Mouse (Mus musculus) limb, embryonic 15.5 days (tissue): ENCODE measurements at regions not wholly inside any gene's neighbourhood (a gene's known extent, or its start where the extent isn't known, plus 50 kb on each side); places are given as distances from the start of the nearest gene placed in this dataset.

Experiments used
- ATAC-seq: fragments of 200-750 bp; cut with Nextera tagmentation; 2 replicates; pipeline ENCODE4 v1.8.0; 2017; ENCODE audit warnings: low read depth, moderate TSS enrichment; ENCODE audit not compliant: insufficient number of reproducible peaks, low FRiP score, low TSS enrichment
- H3K27ac ChIP-seq: fragments of 300-500 bp; sonication (generic); 2 replicates; pipeline ENCODE4 v1.5.1; 2015; ENCODE audit warnings: moderate library complexity, mild to moderate bottlenecking, inconsistent platforms
- H3K27me3 ChIP-seq: fragments of 300-500 bp; sonication (generic); 2 replicates; pipeline ENCODE4 v1.6.1; 2015; ENCODE audit warnings: inconsistent platforms
- H3K36me3 ChIP-seq: fragments of 300-500 bp; sonication (generic); 2 replicates; pipeline ENCODE4 v1.6.1; 2015; ENCODE audit warnings: inconsistent platforms
- H3K4me1 ChIP-seq: fragments of 300-500 bp; sonication (generic); 2 replicates; pipeline ENCODE4 v1.6.1; 2015; ENCODE audit warnings: inconsistent platforms
- H3K4me2 ChIP-seq: fragments of 300-500 bp; sonication (generic); 2 replicates; pipeline ENCODE4 v1.6.1; 2015; ENCODE audit warnings: mild to moderate bottlenecking, inconsistent platforms
- H3K4me3 ChIP-seq: fragments of 300-500 bp; sonication (generic); 2 replicates; pipeline ENCODE4 v1.5.1; 2015; ENCODE audit warnings: mild to moderate bottlenecking, inconsistent platforms
- H3K9ac ChIP-seq: fragments of 300-500 bp; sonication (generic); 2 replicates; pipeline ENCODE4 v1.6.1; 2015; ENCODE audit warnings: inconsistent platforms
- H3K9me3 ChIP-seq: fragments of 300-500 bp; sonication (generic); 2 replicates; pipeline ENCODE4 v1.6.1; 2016; ENCODE audit warnings: inconsistent platforms
- WGBS: fragments of 180-500 bp; shearing (Covaris S2); methylation state at CpG from one replicate; pipeline ENCODE4 v1.1.7; 2015; 5-methylcytosine and 5-hydroxymethylcytosine counted together

DNA sequence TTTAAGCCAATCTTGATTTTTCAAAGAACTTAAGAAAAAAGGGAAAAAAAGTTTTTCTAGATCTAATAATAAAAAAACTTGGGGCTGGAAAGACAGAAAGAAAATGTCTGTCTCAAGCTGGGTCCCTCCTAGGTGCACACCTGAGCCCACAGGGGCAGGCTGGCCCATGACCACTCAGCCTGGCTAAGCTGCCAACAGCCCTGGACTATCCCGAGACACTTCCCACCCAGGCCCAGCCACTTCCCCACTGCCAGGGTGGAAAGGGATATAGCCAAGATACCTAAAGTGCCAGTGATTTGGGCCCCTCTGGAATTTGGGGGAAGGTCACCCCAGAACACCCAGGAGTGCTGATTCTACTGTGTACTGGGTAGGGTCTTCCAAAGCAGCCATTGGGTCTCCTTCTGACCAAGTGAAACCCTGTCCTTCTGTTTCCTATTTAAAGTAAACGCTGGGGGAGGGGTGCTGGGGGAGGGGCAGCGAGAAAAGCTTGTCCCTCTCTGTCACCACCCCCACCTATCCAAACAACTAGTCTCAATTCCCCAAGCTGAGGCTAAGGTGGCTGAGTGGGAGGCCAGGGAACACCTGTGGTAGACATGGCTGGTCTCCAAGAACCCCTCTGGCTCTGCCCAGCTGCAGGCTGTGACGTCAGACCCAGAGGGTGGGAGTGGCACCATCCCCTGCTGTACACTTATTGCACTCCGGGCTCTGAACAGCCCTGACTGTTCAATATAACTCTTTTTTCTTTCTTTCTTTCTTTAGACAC, 62.6 kb downstream of the Mcfd2 start:
- Histone ChIP-seq H3K4me3 (no peak overlapping the region), H3K36me3 (no peaks in the 10 kb centered on the region), H3K27me3 (no peaks in the 10 kb centered on the region), H3K4me1 (peaks cover 52% of the 10 kb centered on the region), H3K4me2 (no peak overlapping the region), H3K27ac (peak overlapping the region; percentile 74), H3K9ac (no peak overlapping the region), H3K9me3 (no peaks in the 10 kb centered on the region)
- 14% methylated on average over 5 of the region's 5 CpGs for WGBS
- ATAC-seq, result 0 out of 2 replicates have a peak, but pooled peaks have one; percentile 32

GRCm38 (mm10) chr17:87202490-87202889, 63.2 kb downstream of the Mcfd2 start:
- Histone ChIP-seq H3K4me2 (no peak overlapping the region), H3K36me3 (no peaks in the 10 kb centered on the region), H3K27ac (peak overlapping the region; percentile 74), H3K4me1 (peaks cover 53% of the 10 kb centered on the region), H3K9me3 (no peaks in the 10 kb centered on the region), H3K4me3 (no peak overlapping the region), H3K27me3 (no peaks in the 10 kb centered on the region), H3K9ac (no peak overlapping the region)
- WGBS, result 20% methylated on average over 6 of the region's 6 CpGs
- ATAC-seq, result no peak

DNA sequence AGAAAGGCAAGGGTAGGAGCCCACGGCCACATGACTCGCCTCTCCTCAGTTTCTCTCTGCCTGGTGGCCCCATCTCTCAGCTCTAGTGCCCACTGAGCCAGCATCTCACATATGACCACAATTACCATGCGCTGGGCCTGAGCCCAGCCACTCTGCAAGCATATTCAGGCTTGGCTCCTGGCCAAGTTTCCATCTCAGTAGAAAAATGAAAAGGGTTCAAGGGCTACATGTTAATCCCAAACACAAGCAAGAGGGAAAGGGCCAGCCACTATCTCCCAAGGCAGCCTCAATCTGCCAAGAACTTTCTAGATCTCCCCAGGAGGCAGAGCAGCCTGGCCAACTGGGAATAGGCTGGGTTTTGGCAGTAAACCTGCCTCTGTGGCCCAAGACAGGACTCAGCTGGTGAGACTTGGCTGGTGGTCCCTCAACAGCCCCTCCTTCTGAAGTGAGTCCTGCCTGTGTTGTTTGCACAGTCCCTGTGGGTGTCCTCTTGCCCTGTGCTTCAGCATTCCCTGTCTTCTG, 65.0 kb downstream of the Mcfd2 start:
- Histone ChIP-seq H3K4me1 (peaks cover 45% of the 10 kb centered on the region), H3K27ac (peak overlapping the region; percentile 79), H3K9me3 (no peaks in the 10 kb centered on the region), H3K4me3 (no peak overlapping the region), H3K4me2 (no peak overlapping the region), H3K27me3 (no peaks in the 10 kb centered on the region), H3K9ac (no peak overlapping the region), H3K36me3 (no peaks in the 10 kb centered on the region)
- peak; percentile 70 for ATAC-seq
- 31% methylated on average over 3 of the region's 3 CpGs for WGBS

GRCm38 (mm10) chr17:87200134-87200533, 65.6 kb downstream of the Mcfd2 start:
- no peak overlapping the region for H3K9ac ChIP-seq
- peaks cover 48% of the 10 kb centered on the region for H3K4me1 ChIP-seq
- no peaks in the 10 kb centered on the region for H3K36me3 ChIP-seq
- no peaks in the 10 kb centered on the region for H3K27me3 ChIP-seq
- 91% methylated on average over 2 of the region's 2 CpGs for WGBS
- no peak for ATAC-seq
- H3K9me3 ChIP-seq, result no peaks in the 10 kb centered on the region
- peak overlapping the region; percentile 79 for H3K27ac ChIP-seq
- H3K4me3 ChIP-seq, result no peak overlapping the region
- H3K4me2 ChIP-seq, result no peak overlapping the region

DNA sequence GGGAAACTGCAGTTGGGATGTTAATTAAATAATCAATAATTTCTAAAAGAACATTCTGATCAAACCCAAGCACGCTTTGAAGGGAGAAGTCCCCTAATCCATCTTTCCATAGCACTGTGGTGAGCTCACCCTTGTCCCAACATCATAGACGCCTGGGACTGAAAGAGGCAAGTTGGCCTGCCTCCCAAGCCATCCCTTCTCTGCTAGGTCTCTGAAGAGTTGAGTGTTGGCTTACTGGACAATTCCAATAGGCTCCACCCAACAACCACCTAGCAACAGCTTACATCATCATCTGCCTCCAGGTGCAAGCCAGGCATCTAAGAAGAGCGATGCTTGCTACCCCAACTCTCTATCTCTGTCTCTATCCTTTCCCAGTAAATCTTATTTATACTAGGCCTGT, 66.6 kb downstream of the Mcfd2 start:
- ATAC-seq, result no peak
- WGBS, result 82% methylated on average over 3 of the region's 3 CpGs
- Histone ChIP-seq H3K4me1 (peaks cover 57% of the 10 kb centered on the region), H3K4me3 (no peak overlapping the region), H3K36me3 (no peaks in the 10 kb centered on the region), H3K9me3 (no peaks in the 10 kb centered on the region), H3K9ac (no peak overlapping the region), H3K27ac (no peak overlapping the region), H3K27me3 (no peaks in the 10 kb centered on the region), H3K4me2 (no peak overlapping the region)

GRCm38 (mm10) chr17:87197434-87197833, 68.3 kb downstream of the Mcfd2 start:
- ATAC-seq, result no peak
- Histone ChIP-seq H3K4me3 (no peak overlapping the region), H3K36me3 (no peaks in the 10 kb centered on the region), H3K9me3 (peaks cover under 1% of the 10 kb centered on the region; the same call in 1 of the 2 replicates), H3K27me3 (no peaks in the 10 kb centered on the region), H3K4me2 (no peak overlapping the region), H3K9ac (no peak overlapping the region), H3K4me1 (peaks cover 54% of the 10 kb centered on the region), H3K27ac (no peak overlapping the region)
- WGBS, result 85% methylated on average over 4 of the region's 4 CpGs

DNA sequence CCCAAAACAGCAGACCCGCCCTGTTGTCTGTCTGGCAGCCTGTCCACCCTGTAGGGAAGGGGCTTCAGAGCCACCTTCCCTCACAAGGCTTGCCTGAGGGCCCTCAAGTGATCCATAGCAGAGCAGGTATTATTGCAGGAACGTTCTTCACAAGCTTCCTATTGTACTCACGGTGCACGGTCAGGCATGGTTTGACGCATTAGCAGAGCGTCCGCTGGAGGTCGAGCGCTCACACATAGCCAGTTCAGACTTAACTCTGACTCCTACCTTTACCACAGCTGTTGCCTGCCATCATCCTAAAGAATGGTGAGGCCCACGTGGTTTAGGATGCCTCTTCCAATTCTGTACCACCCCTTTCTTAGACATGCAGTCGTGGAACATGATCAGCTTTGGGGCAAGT, 71.1 kb downstream of the Mcfd2 start:
- WGBS, result 58% methylated on average over 11 of the region's 11 CpGs
- Histone ChIP-seq H3K27ac (peak overlapping the region; percentile 7; the same call in 1 of the 2 replicates), H3K4me1 (peaks cover 33% of the 10 kb centered on the region), H3K9me3 (peaks cover 3% of the 10 kb centered on the region; the same call in 1 of the 2 replicates), H3K4me2 (no peak overlapping the region), H3K4me3 (no peak overlapping the region), H3K9ac (no peak overlapping the region), H3K27me3 (no peaks in the 10 kb centered on the region), H3K36me3 (no peaks in the 10 kb centered on the region)
- no peak for ATAC-seq

DNA sequence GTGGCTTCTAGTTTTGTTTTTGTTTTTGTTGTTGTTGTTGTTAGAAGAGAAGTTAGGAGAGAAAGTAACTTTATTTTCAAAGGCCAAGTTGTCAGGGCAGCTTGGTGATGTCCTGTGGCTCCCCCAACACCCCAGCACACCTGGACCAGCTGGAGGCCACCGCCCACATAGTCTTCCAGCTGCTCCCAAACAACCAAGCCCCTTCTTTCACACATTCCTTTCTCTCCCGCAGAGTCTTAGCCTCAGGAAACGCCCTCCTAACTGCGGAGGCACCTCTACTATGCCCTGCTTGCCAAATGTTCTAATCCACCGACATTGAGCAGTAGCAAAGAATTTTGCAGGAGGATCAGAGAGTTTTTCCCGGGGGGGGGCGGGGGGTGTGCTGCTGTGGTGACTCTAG, 72.3 kb downstream of the Mcfd2 start:
- Histone ChIP-seq H3K4me3 (no peak overlapping the region), H3K9me3 (peaks cover 3% of the 10 kb centered on the region; the same call in 1 of the 2 replicates), H3K9ac (no peak overlapping the region), H3K27ac (peak overlapping the region; percentile 54), H3K4me2 (no peak overlapping the region), H3K4me1 (peaks cover 37% of the 10 kb centered on the region), H3K27me3 (no peaks in the 10 kb centered on the region), H3K36me3 (no peaks in the 10 kb centered on the region)
- no peak for ATAC-seq
- 12% methylated on average over 7 of the region's 7 CpGs for WGBS

DNA sequence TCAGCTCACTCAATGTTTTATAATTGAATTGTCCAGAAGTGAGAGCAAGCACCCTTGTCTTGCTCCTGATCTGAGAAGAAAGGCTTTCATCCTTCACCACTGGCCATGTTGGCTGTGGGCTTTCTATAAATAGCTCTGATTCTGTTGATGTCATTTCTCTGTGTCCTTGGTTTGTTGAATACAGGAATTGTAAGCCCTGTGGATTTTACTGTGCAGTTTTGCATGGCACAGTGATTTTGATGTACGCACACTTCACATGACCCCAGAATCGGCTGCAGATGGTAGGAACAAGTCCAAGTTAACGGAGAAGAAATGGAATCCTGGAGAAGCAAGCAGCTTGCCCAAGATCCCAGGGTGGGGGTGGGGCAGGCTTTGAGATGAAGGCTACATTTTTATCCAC, 76.1 kb downstream of the Mcfd2 start:
- H3K27ac ChIP-seq, result no peak overlapping the region
- ATAC-seq, result no peak
- H3K27me3 ChIP-seq, result no peaks in the 10 kb centered on the region
- H3K36me3 ChIP-seq, result no peaks in the 10 kb centered on the region
- WGBS, result 41% methylated on average over 3 of the region's 3 CpGs
- no peak overlapping the region for H3K9ac ChIP-seq
- H3K4me2 ChIP-seq, result no peak overlapping the region
- H3K9me3 ChIP-seq, result peaks cover 3% of the 10 kb centered on the region; the same call in 1 of the 2 replicates
- no peak overlapping the region for H3K4me3 ChIP-seq
- peaks cover 46% of the 10 kb centered on the region for H3K4me1 ChIP-seq
